ENCODE assay signal across 10 mouse cellular contexts in genomic region chr6:82084235-82084634, GRCm38 (mm10). TPM values are rescaled to one million over a fixed set of nuclear protein-coding genes. Genes with fewer than 3 reads are reported as not detected.
A peak's percentile ranks its signal among the peaks of the same experiment; 100 is the strongest.
DNase-seq lines count a peak whose midpoint lies in the region; ATAC-seq and TF ChIP-seq lines count a peak whose summit lies in the region.
"Had no signal": no experiment of that assay in that cellular context is flagged by ENCODE, and none has a peak within 500 bp of the region (broad histone marks: within the 10 kb centered on the region; RNA-seq: fewer than 3 reads in every experiment).

No protein-coding gene starts in this region.

- WGBS in liver, embryonic 11.5 days: 52% methylated on average over 3 of the region's 3 CpGs
- 13% methylated on average over 3 of the region's 3 CpGs for WGBS in liver, embryonic 15.5 days (ENCODE audit: insufficient replicate concordance)

- intact Hi-C loops in heart, postnatal 10 days (cut with DNase I): loop anchor here (5.0 kb wide), 1 partner anchor 37 kb away; no protein-coding TSS in a partner anchor
- intact Hi-C loops in left cerebral cortex, adult 2 months (cut with DNase I): no loop called here

- H3K36me3 ChIP-seq in liver, embryonic 11.5 days (ENCODE audit: control insufficient read depth, insufficient read depth, low read length): no peaks in the 10 kb centered on the region; the same call in 1 of the 2 replicates
- 0 out of 2 replicates have a peak, but pooled peaks cover 6% of the 10 kb centered on the region for H3K36me3 ChIP-seq in liver, embryonic 15.5 days (replicated peaks)
- H3K36me3 ChIP-seq: midbrain, embryonic 10.5 days had no signal

- no peak overlapping the region for H3K4me2 ChIP-seq in liver, embryonic 11.5 days
- no peak overlapping the region for H3K4me2 ChIP-seq in liver, embryonic 15.5 days
- H3K4me2 ChIP-seq: embryonic facial prominence, embryonic 13.5 days had no signal

- no peak overlapping the region for H3K27ac ChIP-seq in liver, embryonic 11.5 days (ENCODE audit: low read depth, low read length)
- no peak overlapping the region for H3K27ac ChIP-seq in liver, embryonic 15.5 days (replicated peaks)
- no peak overlapping the region for H3K27ac ChIP-seq in left cerebral cortex, adult 2 months
- H3K27ac ChIP-seq: midbrain, embryonic 10.5 days had no signal

- DNase-seq in liver, embryonic 11.5 days (ENCODE audit: low spot score): no peak
- no peak for DNase-seq in liver
- peak; percentile 43 to 44 for DNase-seq in heart, postnatal 10 days
- peak; percentile 11 for DNase-seq in yolk sac, embryonic 10.5 days (ENCODE audit: low spot score)
- no peak for DNase-seq in layer of hippocampus, postnatal 36 days
- DNase-seq in left cerebral cortex, adult 2 months (ENCODE audit: extremely low spot score in 1 of 2, low spot score in 2 of 2): no peak

- H3K9ac ChIP-seq in liver, embryonic 11.5 days (ENCODE audit: low read depth, low read length): no peak overlapping the region
- H3K9ac ChIP-seq in liver, embryonic 15.5 days: no peak overlapping the region
- H3K9ac ChIP-seq: embryonic facial prominence, embryonic 13.5 days had no signal

- no peak overlapping the region for H3K4me3 ChIP-seq in liver, embryonic 11.5 days (ENCODE audit: low read depth, low read length)
- H3K4me3 ChIP-seq in liver, embryonic 15.5 days (replicated peaks): no peak overlapping the region
- no peak overlapping the region for H3K4me3 ChIP-seq in left cerebral cortex, adult 2 months
- H3K4me3 ChIP-seq: embryonic facial prominence, embryonic 13.5 days; midbrain, embryonic 10.5 days had no signal

- H3K9me3 ChIP-seq in liver, embryonic 11.5 days (ENCODE audit: control insufficient read depth, low read length): peaks cover 3% of the 10 kb centered on the region; the same call in 1 of the 2 replicates
- H3K9me3 ChIP-seq in liver, embryonic 15.5 days (replicated peaks): no peaks in the 10 kb centered on the region
- H3K9me3 ChIP-seq: embryonic facial prominence, embryonic 13.5 days had no signal

- no peaks in the 10 kb centered on the region for H3K27me3 ChIP-seq in liver, embryonic 11.5 days (replicated peaks; ENCODE audit: control insufficient read depth, insufficient read depth, low read length)
- H3K27me3 ChIP-seq in liver, embryonic 15.5 days: no peaks in the 10 kb centered on the region
- H3K27me3 ChIP-seq: embryonic facial prominence, embryonic 13.5 days had no signal

- TF ChIP-seq CTCF in left cerebral cortex, adult 2 months (IDR thresholded peaks at IDR 0.05): no peak

- peak; percentile 41; the same call in 1 of the 2 replicates for ATAC-seq in liver, embryonic 11.5 days (replicated peaks; ENCODE audit: low FRiP score)
- 0 out of 2 replicates have a peak, but pooled peaks have one; percentile 30 for ATAC-seq in liver, embryonic 15.5 days (ENCODE audit: insufficient read depth)

- H3K4me1 ChIP-seq in liver, embryonic 11.5 days (replicated peaks; ENCODE audit: control insufficient read depth, insufficient read depth, low read length): no peaks in the 10 kb centered on the region
- no peaks in the 10 kb centered on the region for H3K4me1 ChIP-seq in liver, embryonic 15.5 days (replicated peaks)
- H3K4me1 ChIP-seq: midbrain, embryonic 10.5 days had no signal

RNA-seq across cellular contexts. Expression of gene Eva1a, which starts 43.4 kb away (rescaled TPM):
- polyA plus RNA-seq in liver, embryonic 11.5 days (2014; fragmentation: Nextera tagmentation; extraction: Ambion mirVana): 4.2 and 4.6 TPM in 2 replicates
- total RNA-seq in heart, postnatal 10 days (2021): 1 to 10 TPM; 5.7 to 7.6 TPM
- 9.8 and 11.0 TPM in 2 replicates for polyA plus RNA-seq in liver, embryonic 15.5 days (2015; fragmentation: Nextera tagmentation; extraction: Ambion mirVana)
- 10 to 100 TPM; 13.9 to 16.8 TPM for total RNA-seq in layer of hippocampus, postnatal 36 days (2021)
- 10 to 100 TPM; 13.0 to 13.8 TPM for total RNA-seq in left cerebral cortex, adult 2 months (2021)
- total RNA-seq: MEL had no signal

Comparison
In these comparisons a context has a peak if more than half of its experiments do, and no peak if none do; other contexts are left out.
1. DNase-seq: peak in heart, postnatal 10 days (2 of 2) and yolk sac, embryonic 10.5 days (single experiment); none in liver, embryonic 11.5 days (single experiment), liver (single experiment), layer of hippocampus, postnatal 36 days (0 of 2) and left cerebral cortex, adult 2 months (0 of 2).